Mouse (Mus musculus) mature B cell (primary cell): Measurements from ENCODE around the gene Npvf.
"Not testable (repeated sequence)": the region's sequence is repeated elsewhere in the genome, so short reads cannot be mapped to it uniquely, and the experiment has no call there.

ENCODE experiments used
- in situ Hi-C: fragments of 300-500 bp; cut with MboI; formaldehyde crosslinking; loops from 2 replicates; pipeline ENCODE4 v1.14.3; 2019

Gene Npvf

GRCm38 (mm10) chr6:50639656-50640055 lies 14.6 kb downstream of the Npvf start:
- in situ Hi-C loops = no loop called here

GRCm38 (mm10) chr6:50626170-50626569 lies 28.1 kb downstream of the Npvf start:
- in situ Hi-C loops = not testable (repeated sequence)

- in situ Hi-C loops = not testable (repeated sequence)
These were observed 36.0 kb downstream of the Npvf start for GRCm38 (mm10) chr6:50618273-50618672.

GRCm38 (mm10) chr6:50601620-50602019 lies 52.6 kb downstream of the Npvf start:
- in situ Hi-C loops = no loop called here
